Mouse (Mus musculus) small intestine, adult 2 months (tissue): ENCODE data around the gene Mdm4.

Experiments
- CTCF ChIP-seq: fragments of 200-500 bp; IDR thresholded peaks from 2 replicates; pipeline ENCODE4 v1.5.1; 2012; ENCODE audit warnings: low read depth, mild to moderate bottlenecking, control low read depth, inconsistent platforms, low read length, moderate library complexity, mixed read lengths; ENCODE audit not compliant: insufficient replicate concordance, insufficient read length; ENCODE audit errors: extremely low read depth
- POLR2A ChIP-seq: fragments of 200-500 bp; IDR thresholded peaks from 2 replicates; pipeline ENCODE4 v1.6.1; 2012; ENCODE audit warnings: low read depth, mild to moderate bottlenecking, control low read depth, inconsistent platforms, low read length, moderate library complexity

DNA sequence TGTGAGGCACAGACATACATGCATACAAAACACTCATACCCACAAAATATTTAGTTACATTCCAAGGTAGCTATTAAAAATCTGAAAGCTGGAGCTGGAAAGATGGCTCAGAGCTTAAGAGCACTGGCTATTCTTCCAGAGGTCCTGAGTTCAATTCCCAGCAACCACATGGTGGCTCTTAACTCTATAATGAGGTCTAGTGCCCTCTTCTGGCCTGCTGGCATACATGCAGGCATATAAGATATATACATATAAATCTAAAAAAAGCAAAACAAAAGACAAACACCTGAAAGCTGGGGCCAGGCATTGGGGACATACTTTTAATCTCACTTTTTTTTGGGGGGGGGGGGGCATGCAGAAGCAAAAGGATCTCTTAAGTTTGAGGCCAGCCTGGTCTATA is 17.0 kb downstream of the Mdm4 start:
- TF ChIP-seq CTCF (no peak), POLR2A (no peak)
